Mouse (Mus musculus): ENCODE data around the gene Selenbp1.
A peak's percentile ranks its signal among the peaks of the same experiment; 100 is the strongest.
"Not testable (repeated sequence)": the region's sequence is repeated elsewhere in the genome, so short reads cannot be mapped to it uniquely, and the experiment has no call there.

Selenbp1 gene

DNA sequence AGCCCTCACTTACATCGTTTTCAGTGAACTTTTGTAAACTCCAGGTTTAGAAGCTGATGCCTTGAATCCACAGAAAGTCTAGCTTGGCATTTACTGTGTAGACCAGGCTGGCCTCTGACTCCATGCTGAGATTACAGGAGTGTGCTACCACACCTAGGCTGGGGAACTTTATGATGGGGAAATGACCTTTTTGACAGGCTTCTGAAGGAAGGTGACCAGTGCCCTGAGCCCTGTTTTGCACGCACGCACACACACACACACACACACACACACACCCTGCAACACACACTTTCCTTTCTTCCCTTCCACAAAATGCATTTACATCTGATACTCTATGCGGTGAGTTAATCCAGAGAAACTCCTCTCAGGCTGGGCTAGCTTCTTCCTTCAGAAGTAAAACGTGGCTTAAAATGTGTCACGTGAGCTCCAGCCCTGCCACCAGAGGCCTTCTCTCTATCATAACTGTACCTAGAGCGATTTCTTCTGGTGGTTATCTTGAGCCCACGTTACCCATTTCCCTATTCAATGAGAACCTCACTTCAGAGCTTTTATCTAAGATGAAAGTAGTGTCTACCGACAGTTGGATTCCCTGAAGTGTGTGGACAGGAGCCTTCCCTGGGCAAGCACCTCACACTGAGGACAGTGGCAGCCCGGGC, 1.3 kb upstream of the Selenbp1 start:
- DNase-seq (ENCODE audit: extremely low spot score, low read depth, low spot score) = not testable (repeated sequence)

GRCm38 (mm10) chr3:94932279-94932678, 577 bp upstream of the Selenbp1 start:
- DNase-seq (ENCODE audit: extremely low spot score, low read depth, low spot score) = not testable (repeated sequence)

DNA sequence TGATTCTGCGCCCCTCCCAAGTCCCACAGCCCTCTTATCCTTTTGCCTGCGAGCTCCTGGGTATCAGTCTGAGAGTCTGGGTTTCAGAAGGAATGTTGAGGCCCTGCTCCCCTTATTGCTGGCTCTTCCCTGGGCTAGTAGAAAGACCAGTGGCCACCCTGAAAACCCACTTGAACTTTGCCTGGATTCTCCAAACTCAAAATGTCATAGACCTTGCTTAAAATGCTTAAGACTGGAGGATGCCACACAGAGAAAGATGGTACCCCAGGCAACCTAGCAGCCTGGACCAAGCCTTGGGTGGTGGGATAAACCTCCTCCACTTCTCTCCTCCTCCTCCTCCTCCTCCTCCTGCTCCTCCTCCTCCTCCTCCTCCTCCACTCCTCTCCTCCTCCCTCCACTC, 748 bp downstream of the Selenbp1 start:
- DNase-seq (ENCODE audit: extremely low spot score, low read depth, low spot score) = not testable (repeated sequence)

- not testable (repeated sequence) for DNase-seq (ENCODE audit: extremely low spot score, low read depth, low spot score)
Measured at GRCm38 (mm10) chr3:94934564-94934963, 1.7 kb downstream of the Selenbp1 start.

DNA sequence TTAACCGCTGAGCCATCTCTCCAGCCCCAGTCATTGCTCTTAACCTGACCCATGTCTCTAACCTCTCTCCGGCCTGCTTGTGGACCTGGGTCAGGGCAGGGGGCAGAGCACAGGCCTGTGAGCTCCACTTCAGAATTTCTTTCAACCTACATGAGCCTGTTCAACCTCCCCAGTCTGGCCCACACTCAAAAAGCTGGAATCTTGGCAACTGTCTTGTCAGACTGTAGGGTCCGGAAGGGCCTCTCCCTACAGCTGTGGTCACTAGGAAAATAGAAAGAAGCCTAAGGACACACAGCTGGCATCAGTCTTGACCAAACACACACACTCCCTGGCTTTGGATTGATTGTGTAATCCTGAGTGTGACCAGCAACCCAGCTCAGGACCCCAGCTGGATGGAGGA, 2.5 kb downstream of the Selenbp1 start:
- not testable (repeated sequence) for DNase-seq (ENCODE audit: extremely low spot score, low read depth, low spot score)

DNA sequence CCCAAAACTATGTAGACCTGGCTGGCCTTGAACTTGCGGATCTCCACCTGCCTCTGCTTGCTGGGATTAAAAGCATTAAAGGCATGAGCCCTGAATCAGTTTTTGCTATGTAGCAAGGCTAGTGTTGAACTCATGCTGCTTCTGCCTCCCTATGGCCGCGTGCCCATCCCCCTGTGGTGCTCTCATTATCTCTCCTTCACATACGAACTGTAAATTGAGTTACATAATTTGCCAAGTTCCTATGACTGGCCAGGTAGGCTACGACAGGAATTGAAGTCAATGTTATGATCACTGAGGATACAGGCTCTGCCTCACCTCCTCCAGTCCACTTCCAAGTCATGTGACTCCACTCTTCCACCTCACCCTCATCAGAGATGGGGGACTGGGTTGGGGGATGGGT, 3.3 kb downstream of the Selenbp1 start:
- not testable (repeated sequence) for DNase-seq (ENCODE audit: extremely low spot score, low read depth, low spot score)

DNA sequence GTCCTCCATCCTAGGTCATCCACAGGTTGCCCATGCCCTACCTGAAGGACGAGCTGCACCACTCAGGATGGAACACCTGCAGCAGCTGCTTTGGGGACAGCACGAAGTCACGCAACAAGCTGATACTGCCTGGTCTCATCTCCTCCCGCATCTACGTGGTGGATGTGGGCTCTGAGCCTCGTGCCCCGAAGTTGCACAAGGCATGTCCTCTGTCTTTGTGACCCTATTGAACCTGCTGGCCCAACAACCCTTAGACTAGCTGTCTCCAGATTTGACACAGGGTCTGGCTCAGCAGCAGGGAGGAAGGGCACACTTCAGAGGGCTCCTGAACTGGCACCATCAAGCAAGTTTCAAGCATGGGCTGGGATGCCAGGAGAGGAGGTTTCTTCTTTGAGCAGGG, 4.3 kb downstream of the Selenbp1 start:
- not testable (repeated sequence) for DNase-seq (ENCODE audit: extremely low spot score, low read depth, low spot score)

DNA sequence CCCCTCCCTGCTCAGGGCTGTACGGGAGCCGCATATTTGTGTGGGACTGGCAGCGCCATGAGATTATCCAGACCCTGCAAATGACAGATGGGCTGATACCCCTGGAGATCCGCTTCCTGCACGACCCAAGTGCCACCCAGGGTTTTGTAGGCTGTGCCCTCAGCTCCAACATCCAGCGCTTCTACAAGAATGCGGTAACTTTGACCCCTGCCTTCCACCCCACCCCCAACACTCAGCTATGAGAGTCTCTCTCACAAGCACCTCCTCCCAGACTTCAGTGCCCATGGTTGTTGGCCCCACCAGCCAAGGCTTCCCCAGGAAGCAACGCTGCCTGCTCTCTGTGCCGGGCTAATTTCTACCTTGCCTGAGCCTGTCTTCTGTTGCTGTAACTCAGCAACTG, 7.2 kb downstream of the Selenbp1 start:
- not testable (repeated sequence) for DNase-seq (ENCODE audit: extremely low spot score, low read depth, low spot score)

DNA sequence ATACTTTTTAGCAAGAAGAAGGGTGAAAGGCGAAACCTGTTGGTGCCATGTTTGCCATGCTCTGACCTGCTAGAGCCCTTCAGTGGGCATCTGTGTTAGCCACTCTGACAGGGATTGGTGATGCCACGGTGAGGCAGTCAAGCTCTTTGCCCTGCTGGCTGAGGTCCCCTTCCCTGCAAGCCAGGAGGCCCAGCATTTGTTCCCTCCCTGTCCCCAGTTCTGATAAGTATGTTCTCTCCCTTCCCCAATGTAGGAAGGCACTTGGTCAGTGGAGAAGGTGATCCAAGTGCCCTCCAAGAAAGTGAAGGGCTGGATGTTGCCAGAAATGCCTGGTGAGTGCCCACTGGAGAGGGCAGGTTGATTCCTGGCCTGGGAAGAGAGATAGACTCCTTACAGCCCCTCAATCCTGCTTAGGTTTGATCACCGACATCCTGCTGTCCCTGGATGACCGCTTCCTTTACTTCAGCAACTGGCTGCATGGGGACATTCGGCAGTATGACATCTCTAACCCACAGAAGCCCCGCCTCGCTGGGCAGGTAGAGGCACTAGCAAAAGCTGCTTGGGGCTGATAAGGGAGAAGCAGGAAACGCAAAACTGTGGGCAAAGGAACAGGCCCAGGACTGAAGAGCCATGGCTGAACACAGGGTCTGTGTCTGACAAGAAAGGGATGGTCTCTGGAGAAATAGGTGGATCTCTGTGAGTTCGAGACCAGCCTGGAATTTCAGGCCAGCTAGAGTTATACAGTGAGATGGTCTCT, 9.5 kb downstream of the Selenbp1 start:
- DNase-seq (ENCODE audit: extremely low spot score, low read depth, low spot score) = not testable (repeated sequence)

DNA sequence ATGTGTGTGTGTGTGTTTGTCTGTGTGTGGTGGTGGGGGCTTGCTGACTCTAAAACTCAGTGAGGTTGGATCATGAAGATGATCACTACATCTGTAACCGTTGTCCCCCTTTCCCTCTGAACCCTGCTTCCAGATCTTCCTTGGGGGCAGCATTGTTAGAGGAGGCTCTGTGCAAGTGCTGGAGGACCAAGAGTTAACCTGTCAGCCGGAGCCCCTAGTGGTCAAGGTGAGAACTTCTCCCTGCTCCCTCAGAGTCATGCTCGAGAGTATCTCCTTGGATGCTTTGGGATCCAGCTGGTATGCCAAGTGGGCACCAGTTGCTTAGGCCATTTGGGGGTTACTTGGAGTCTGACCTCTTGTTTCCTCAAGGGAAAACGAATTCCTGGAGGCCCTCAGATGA, 10.8 kb downstream of the Selenbp1 start:
- DNase-seq (ENCODE audit: extremely low spot score, low read depth, low spot score) = not testable (repeated sequence)

DNA sequence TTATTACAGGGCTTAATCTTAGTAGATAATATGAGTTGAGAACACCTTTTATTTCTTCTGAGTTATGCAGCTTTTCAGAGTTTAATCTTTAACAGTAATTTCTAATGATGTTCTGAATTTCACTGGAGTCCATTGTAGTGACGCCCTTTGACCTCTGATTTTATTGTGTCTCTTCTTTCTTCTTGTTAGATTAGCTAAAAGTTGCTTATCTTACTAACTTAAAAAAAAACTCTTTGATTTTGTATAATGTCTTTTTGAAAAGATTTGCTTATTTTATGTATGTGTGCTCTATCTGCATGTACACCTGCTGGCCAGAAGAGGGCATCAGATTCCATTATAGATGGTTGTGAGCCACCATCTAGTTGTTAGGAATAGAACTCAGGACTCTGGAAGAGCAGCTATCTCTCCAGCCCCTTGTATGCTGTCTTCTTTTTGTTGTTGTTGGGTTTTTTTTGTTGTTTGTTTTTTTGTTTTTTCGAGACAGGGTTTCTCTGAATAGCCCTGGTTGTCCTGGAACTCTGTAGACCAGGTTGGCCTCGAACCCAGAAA, 15.3 kb downstream of the Selenbp1 start:
- no peak for DNase-seq (ENCODE audit: extremely low spot score, low read depth, low spot score)

- no peak for DNase-seq (ENCODE audit: extremely low spot score, low read depth, low spot score)
Measured at GRCm38 (mm10) chr3:94949645-94950044, 16.8 kb downstream of the Selenbp1 start.

- no peak for DNase-seq (ENCODE audit: extremely low spot score, low read depth, low spot score)
Measured at GRCm38 (mm10) chr3:94952806-94953205, 19.9 kb downstream of the Selenbp1 start.

GRCm38 (mm10) chr3:94953384-94953763, 20.5 kb downstream of the Selenbp1 start:
- DNase-seq (ENCODE audit: extremely low spot score, low read depth, low spot score) = no peak

GRCm38 (mm10) chr3:94953764-94954616, 21.1 kb downstream of the Selenbp1 start, which contains the start of gene Rfx5:
Gene Rfx5, plus strand, starts transcription at chr3:94954075.
- peak; percentile 96 for DNase-seq (ENCODE audit: extremely low spot score, low read depth, low spot score)

GRCm38 (mm10) chr3:94958295-94958694, 25.4 kb downstream of the Selenbp1 start:
- DNase-seq (ENCODE audit: extremely low spot score, low read depth, low spot score) = no peak

DNA sequence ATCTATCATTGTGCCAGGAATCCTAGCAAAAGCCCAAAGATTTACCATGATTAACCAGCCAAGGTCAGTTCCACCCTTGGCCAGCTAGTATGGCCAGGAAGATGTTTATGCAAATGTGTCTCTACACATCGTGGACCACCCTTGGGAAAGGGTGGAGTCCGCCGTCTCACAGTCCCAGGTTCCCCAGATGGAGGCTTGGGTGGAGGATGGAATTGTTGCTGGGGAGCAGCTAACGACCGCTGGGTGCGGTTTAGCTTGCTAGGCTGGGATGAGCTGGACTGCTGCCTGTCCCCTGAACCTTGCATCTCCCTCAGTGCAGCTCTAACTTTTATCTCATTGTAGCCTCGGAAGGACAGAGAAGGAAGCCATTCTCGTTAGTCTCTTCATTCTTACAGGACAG, 27.0 kb downstream of the Selenbp1 start:
- no peak for DNase-seq (ENCODE audit: extremely low spot score, low read depth, low spot score)

DNA sequence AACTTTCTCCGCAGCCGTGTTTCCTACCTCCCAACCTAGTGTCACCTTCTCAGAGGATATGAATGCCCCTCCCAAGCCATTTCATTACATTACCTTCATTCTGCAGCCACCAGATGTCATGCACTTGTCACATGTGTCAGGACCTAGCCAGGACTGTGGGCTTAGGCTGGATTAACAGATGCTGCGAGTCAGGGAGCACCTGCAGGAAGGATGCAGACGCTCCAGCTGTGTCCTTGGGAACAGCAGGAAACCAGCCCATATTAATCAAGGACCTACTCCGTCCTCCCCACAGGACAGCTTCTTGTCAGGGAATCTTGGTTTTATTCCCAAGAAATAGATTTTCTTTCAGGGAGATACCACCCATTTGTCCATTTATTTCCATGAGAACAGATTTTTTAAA, 27.5 kb downstream of the Selenbp1 start:
- no peak for DNase-seq (ENCODE audit: extremely low spot score, low read depth, low spot score)

GRCm38 (mm10) chr3:94964989-94965388, 32.1 kb downstream of the Selenbp1 start:
- DNase-seq (ENCODE audit: extremely low spot score, low read depth, low spot score) = no peak

DNA sequence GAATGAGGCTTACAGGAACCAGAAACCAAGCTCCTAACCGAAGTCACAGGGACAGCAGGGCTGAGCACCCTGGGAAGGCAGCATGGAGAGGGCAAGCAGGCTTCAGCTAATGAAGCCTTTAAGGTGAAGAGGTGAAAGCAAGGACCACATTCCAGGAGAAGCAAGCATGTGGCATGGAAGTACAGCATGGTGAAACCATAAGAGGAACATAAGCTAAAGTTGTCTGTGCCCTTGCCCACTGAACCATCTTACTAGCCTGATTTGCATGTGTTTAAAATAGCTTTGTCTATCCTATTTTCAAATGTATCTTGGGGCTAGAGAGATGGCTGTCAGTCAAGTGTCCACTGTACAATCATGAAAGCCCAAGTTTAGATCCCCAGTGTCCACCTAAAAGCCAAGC, 33.0 kb downstream of the Selenbp1 start:
- no peak for DNase-seq (ENCODE audit: extremely low spot score, low read depth, low spot score)

GRCm38 (mm10) chr3:94972552-94972951, 39.7 kb downstream of the Selenbp1 start:
- DNase-seq (ENCODE audit: extremely low spot score, low read depth, low spot score) = no peak
